Mouse (Mus musculus) liver, embryonic 15.5 days (tissue): Measurements from ENCODE around the gene Unc5c. TPM values are rescaled to one million over a fixed set of nuclear protein-coding genes. Genes with fewer than 3 reads are reported as not detected.

Source experiments
- ATAC-seq: fragments of 200-750 bp; cut with Nextera tagmentation; 2 replicates; pipeline ENCODE4 v1.8.0; 2017; ENCODE audit warnings: moderate number of reproducible peaks, mild to moderate bottlenecking, moderate library complexity; ENCODE audit not compliant: insufficient read depth
- H3K27ac ChIP-seq: fragments of 300-500 bp; sonication (generic); replicated peaks from 2 replicates; pipeline ENCODE4 v1.5.1; 2015; ENCODE audit warnings: mild to moderate bottlenecking, inconsistent platforms
- H3K27me3 ChIP-seq: fragments of 300-500 bp; sonication (generic); 2 replicates; pipeline ENCODE4 v1.6.1; 2015; ENCODE audit warnings: mild to moderate bottlenecking, inconsistent platforms
- H3K36me3 ChIP-seq: fragments of 300-500 bp; sonication (generic); replicated peaks from 2 replicates; pipeline ENCODE4 v1.6.1; 2015; ENCODE audit warnings: moderate library complexity, mild to moderate bottlenecking, inconsistent platforms
- H3K4me1 ChIP-seq: fragments of 300-500 bp; sonication (generic); replicated peaks from 2 replicates; pipeline ENCODE4 v1.6.1; 2015; ENCODE audit warnings: inconsistent platforms
- H3K4me2 ChIP-seq: fragments of 300-500 bp; sonication (generic); 2 replicates; pipeline ENCODE4 v1.6.1; 2015; ENCODE audit warnings: moderate library complexity, mild to moderate bottlenecking, inconsistent platforms
- H3K4me3 ChIP-seq: fragments of 300-500 bp; sonication (generic); replicated peaks from 2 replicates; pipeline ENCODE4 v1.5.1; 2015; ENCODE audit warnings: mild to moderate bottlenecking, inconsistent platforms
- H3K9ac ChIP-seq: fragments of 300-500 bp; sonication (generic); 2 replicates; pipeline ENCODE4 v1.6.1; 2015; ENCODE audit warnings: moderate library complexity, mild to moderate bottlenecking, inconsistent platforms
- H3K9me3 ChIP-seq: fragments of 300-500 bp; sonication (generic); replicated peaks from 2 replicates; pipeline ENCODE4 v1.6.1; 2016; ENCODE audit warnings: inconsistent platforms
- WGBS: fragments of 180-500 bp; shearing (Covaris S2); methylation state at CpG from one replicate; pipeline ENCODE4 v1.1.7; 2015; ENCODE audit warnings: mixed read lengths; ENCODE audit not compliant: insufficient replicate concordance; 5-methylcytosine and 5-hydroxymethylcytosine counted together
- polyA plus RNA-seq: library from polyadenylated mRNA; unstranded; fragments of >200 nt; fragmentation: Nextera tagmentation; extraction: Ambion mirVana; gene quantifications from 2 replicates; pipeline ENCODE4 v1.2.1, GENCODE M21; 2015

Gene Unc5c
- polyA plus RNA-seq, 1 experiment from 2014 or later, result 0.21 TPM

GRCm38 (mm10) chr3:141511253-141512038, 46.4 kb downstream of the Unc5c start:
- Histone ChIP-seq H3K9me3 (no peaks in the 10 kb centered on the region), H3K36me3 (no peaks in the 10 kb centered on the region), H3K4me1 (no peaks in the 10 kb centered on the region), H3K27ac (no peak overlapping the region), H3K4me2 (no peak overlapping the region), H3K27me3 (no peaks in the 10 kb centered on the region), H3K4me3 (no peak overlapping the region), H3K9ac (no peak overlapping the region)
- ATAC-seq, result no peak
- WGBS, result 33% methylated on average over 5 of the region's 5 CpGs

GRCm38 (mm10) chr3:141528751-141529150, 63.7 kb downstream of the Unc5c start:
- H3K9me3 ChIP-seq, result no peaks in the 10 kb centered on the region
- H3K4me2 ChIP-seq, result no peak overlapping the region
- H3K27ac ChIP-seq, result no peak overlapping the region
- no peaks in the 10 kb centered on the region for H3K4me1 ChIP-seq
- no peak for ATAC-seq
- H3K36me3 ChIP-seq, result no peaks in the 10 kb centered on the region
- no peak overlapping the region for H3K4me3 ChIP-seq
- no peaks in the 10 kb centered on the region for H3K27me3 ChIP-seq
- no peak overlapping the region for H3K9ac ChIP-seq

GRCm38 (mm10) chr3:141529599-141529998, 64.6 kb downstream of the Unc5c start:
- H3K4me1 ChIP-seq, result no peaks in the 10 kb centered on the region
- H3K4me2 ChIP-seq, result no peak overlapping the region
- H3K4me3 ChIP-seq, result no peak overlapping the region
- no peak for ATAC-seq
- no peaks in the 10 kb centered on the region for H3K9me3 ChIP-seq
- H3K9ac ChIP-seq, result no peak overlapping the region
- no peaks in the 10 kb centered on the region for H3K36me3 ChIP-seq
- no peaks in the 10 kb centered on the region for H3K27me3 ChIP-seq
- no peak overlapping the region for H3K27ac ChIP-seq

GRCm38 (mm10) chr3:141533861-141534260, 68.8 kb downstream of the Unc5c start:
- H3K9me3 ChIP-seq, result no peaks in the 10 kb centered on the region
- H3K36me3 ChIP-seq, result no peaks in the 10 kb centered on the region
- no peaks in the 10 kb centered on the region for H3K4me1 ChIP-seq
- ATAC-seq, result no peak
- no peak overlapping the region for H3K4me2 ChIP-seq
- H3K4me3 ChIP-seq, result no peak overlapping the region
- no peak overlapping the region for H3K9ac ChIP-seq
- no peaks in the 10 kb centered on the region for H3K27me3 ChIP-seq
- H3K27ac ChIP-seq, result no peak overlapping the region
- WGBS, result 60% methylated on average over 5 of the region's 5 CpGs

GRCm38 (mm10) chr3:141536857-141537256, 71.8 kb downstream of the Unc5c start:
- Histone ChIP-seq H3K27me3 (no peaks in the 10 kb centered on the region), H3K4me3 (no peak overlapping the region), H3K9me3 (no peaks in the 10 kb centered on the region), H3K4me2 (no peak overlapping the region), H3K27ac (no peak overlapping the region), H3K36me3 (no peaks in the 10 kb centered on the region), H3K4me1 (no peaks in the 10 kb centered on the region), H3K9ac (no peak overlapping the region)
- no peak for ATAC-seq
- whole genome bisulfite sequencing, result 57% methylated on average over 5 of the region's 5 CpGs

GRCm38 (mm10) chr3:141538120-141538519, 73.1 kb downstream of the Unc5c start:
- no peak for ATAC-seq
- 63% methylated on average over 1 of the region's 1 CpGs for WGBS

GRCm38 (mm10) chr3:141540749-141541148, 75.7 kb downstream of the Unc5c start:
- WGBS, result 76% methylated on average over 7 of the region's 7 CpGs
- H3K27ac ChIP-seq, result no peak overlapping the region
- no peak overlapping the region for H3K9ac ChIP-seq
- no peaks in the 10 kb centered on the region for H3K4me1 ChIP-seq
- no peaks in the 10 kb centered on the region for H3K27me3 ChIP-seq
- no peaks in the 10 kb centered on the region for H3K36me3 ChIP-seq
- no peak overlapping the region for H3K4me3 ChIP-seq
- H3K9me3 ChIP-seq, result no peaks in the 10 kb centered on the region
- ATAC-seq, result no peak
- no peak overlapping the region for H3K4me2 ChIP-seq

More at GRCm38 (mm10) chr3:141538120-141538519, 73.1 kb downstream of the Unc5c start:
- Histone ChIP-seq H3K4me3 (no peak overlapping the region), H3K9ac (no peak overlapping the region), H3K9me3 (no peaks in the 10 kb centered on the region), H3K4me1 (no peaks in the 10 kb centered on the region), H3K27ac (no peak overlapping the region), H3K36me3 (no peaks in the 10 kb centered on the region), H3K27me3 (no peaks in the 10 kb centered on the region), H3K4me2 (no peak overlapping the region)

GRCm38 (mm10) chr3:141547341-141547814, 82.4 kb downstream of the Unc5c start:
- WGBS, result 51% methylated on average over 5 of the region's 5 CpGs
- H3K4me3 ChIP-seq, result no peak overlapping the region
- no peak overlapping the region for H3K27ac ChIP-seq
- H3K9me3 ChIP-seq, result no peaks in the 10 kb centered on the region
- no peaks in the 10 kb centered on the region for H3K36me3 ChIP-seq
- no peak for ATAC-seq
- no peaks in the 10 kb centered on the region for H3K4me1 ChIP-seq
- no peak overlapping the region for H3K4me2 ChIP-seq
- no peaks in the 10 kb centered on the region for H3K27me3 ChIP-seq
- H3K9ac ChIP-seq, result no peak overlapping the region

GRCm38 (mm10) chr3:141549661-141550060, 84.6 kb downstream of the Unc5c start:
- Histone ChIP-seq H3K36me3 (no peaks in the 10 kb centered on the region), H3K9ac (no peak overlapping the region), H3K9me3 (no peaks in the 10 kb centered on the region), H3K27ac (no peak overlapping the region), H3K4me3 (no peak overlapping the region), H3K4me2 (no peak overlapping the region), H3K27me3 (no peaks in the 10 kb centered on the region), H3K4me1 (no peaks in the 10 kb centered on the region)
- ATAC-seq, result no peak
- 35% methylated on average over 3 of the region's 3 CpGs for WGBS

GRCm38 (mm10) chr3:141552960-141553359, 87.9 kb downstream of the Unc5c start:
- Histone ChIP-seq H3K4me1 (no peaks in the 10 kb centered on the region), H3K27ac (no peak overlapping the region), H3K4me2 (no peak overlapping the region), H3K9me3 (no peaks in the 10 kb centered on the region), H3K4me3 (no peak overlapping the region), H3K27me3 (no peaks in the 10 kb centered on the region), H3K9ac (no peak overlapping the region), H3K36me3 (no peaks in the 10 kb centered on the region)
- ATAC-seq, result no peak
- WGBS, result 44% methylated on average over 1 of the region's 1 CpGs

GRCm38 (mm10) chr3:141557072-141557471, 92.1 kb downstream of the Unc5c start:
- Histone ChIP-seq H3K27me3 (no peaks in the 10 kb centered on the region), H3K9me3 (no peaks in the 10 kb centered on the region), H3K4me2 (no peak overlapping the region), H3K4me3 (no peak overlapping the region), H3K4me1 (no peaks in the 10 kb centered on the region), H3K36me3 (no peaks in the 10 kb centered on the region), H3K27ac (no peak overlapping the region), H3K9ac (no peak overlapping the region)
- 66% methylated on average over 5 of the region's 5 CpGs for WGBS
- no peak for ATAC-seq
